Mouse (Mus musculus): ENCODE data around the gene Atp1b3. TPM values are rescaled to one million over a fixed set of nuclear protein-coding genes. Genes with fewer than 3 reads are reported as not detected.

Atp1b3 gene
- polyA plus RNA-seq, 2 experiments, result 29.3 to 60.6 TPM

DNA sequence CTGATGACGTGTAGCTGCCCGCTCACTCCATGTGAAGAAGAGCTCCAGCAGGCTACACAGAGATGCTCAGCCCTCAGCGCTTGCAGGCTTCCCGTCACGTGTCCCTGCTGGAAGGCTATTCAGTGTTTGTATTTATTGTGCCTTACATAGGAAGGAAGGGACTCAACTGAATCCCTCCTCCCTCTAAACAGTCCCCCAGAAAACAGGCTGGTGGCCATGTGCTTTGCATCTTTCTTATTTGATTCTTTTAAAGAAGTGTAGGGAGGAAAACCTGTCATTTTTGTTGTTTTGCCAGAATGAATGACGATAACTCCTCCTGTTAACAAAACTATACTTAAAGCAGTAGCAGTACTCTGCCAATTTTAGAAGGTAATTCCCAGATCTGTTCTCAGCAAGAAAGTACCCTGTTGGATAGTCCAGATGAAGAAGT is 43.7 kb downstream of the Atp1b3 start:
- DNase-seq (ENCODE audit: low read depth in 3 of 3, low spot score in 3 of 3) (no peak), ATAC-seq (ENCODE audit: insufficient read depth) (no peak)
- Histone ChIP-seq H3K27ac (no peak overlapping the region), H3K9me3 (ENCODE audit: control insufficient read depth, low read length) (no peaks in the 10 kb centered on the region), H3K9ac (replicated peaks) (no peak overlapping the region), H3K36me3 (replicated peaks; ENCODE audit: control insufficient read depth, insufficient read depth, low read depth) (peaks cover 70% of the 10 kb centered on the region), H3K4me1 (replicated peaks; ENCODE audit: control insufficient read depth in 2 of 2, insufficient read depth in 2 of 2, low read length in 1 of 2) (no peaks in the 10 kb centered on the region), H3K4me3 (ENCODE audit: insufficient read depth in 1 of 2, low read depth in 2 of 2, low read length in 2 of 2) (no peak overlapping the region), H3K4me2 (ENCODE audit: low read depth) (no peak overlapping the region), H3K27me3 (ENCODE audit: control insufficient read depth, insufficient read depth, low read length) (no peaks in the 10 kb centered on the region)
- WGBS (ENCODE audit: insufficient replicate concordance), result 92% methylated on average over 6 of the region's 6 CpGs
- TF ChIP-seq EP300 (IDR thresholded peaks at IDR 0.05; ENCODE audit: low read depth) (no peak), CTCF (IDR thresholded peaks at IDR 0.05; ENCODE audit: low read depth) (no peak)

DNA sequence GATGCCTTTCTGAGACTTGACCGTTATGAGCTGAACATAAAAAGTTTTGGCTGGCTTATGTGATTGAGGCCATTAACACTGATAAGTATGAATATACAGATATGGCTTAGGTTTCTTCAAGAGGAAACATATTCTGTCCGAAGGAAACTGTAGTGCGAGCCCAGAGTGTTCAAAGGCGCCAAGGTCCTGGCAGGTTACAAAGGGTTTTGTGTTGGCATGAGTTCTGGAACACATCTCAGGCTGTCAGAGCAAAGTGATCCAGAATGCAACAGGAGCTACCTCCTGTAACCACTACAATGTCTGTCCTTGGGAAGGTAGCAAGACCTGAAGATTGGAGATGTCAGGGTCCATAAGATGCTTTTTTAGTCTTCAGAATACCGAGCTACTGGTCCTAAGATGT is 44.9 kb downstream of the Atp1b3 start:
- no peaks in the 10 kb centered on the region for H3K9me3 ChIP-seq (ENCODE audit: control insufficient read depth, low read length)
- no peak for TF ChIP-seq EP300 (IDR thresholded peaks at IDR 0.05; ENCODE audit: low read depth)
- TF ChIP-seq CTCF (IDR thresholded peaks at IDR 0.05; ENCODE audit: low read depth), result no peak
- no peak for DNase-seq (ENCODE audit: low read depth in 3 of 3, low spot score in 3 of 3)
- peaks cover 79% of the 10 kb centered on the region for H3K36me3 ChIP-seq (replicated peaks; ENCODE audit: control insufficient read depth, insufficient read depth, low read depth)
- H3K4me2 ChIP-seq (ENCODE audit: low read depth), result no peak overlapping the region
- ATAC-seq (ENCODE audit: insufficient read depth), result no peak
- H3K27me3 ChIP-seq (ENCODE audit: control insufficient read depth, insufficient read depth, low read length), result no peaks in the 10 kb centered on the region
- H3K9ac ChIP-seq (replicated peaks), result no peak overlapping the region
- H3K4me1 ChIP-seq (replicated peaks; ENCODE audit: control insufficient read depth in 2 of 2, insufficient read depth in 2 of 2, low read length in 1 of 2), result no peaks in the 10 kb centered on the region
- 84% methylated on average over 5 of the region's 5 CpGs for WGBS (ENCODE audit: insufficient replicate concordance)
- H3K27ac ChIP-seq, result no peak overlapping the region
- no peak overlapping the region for H3K4me3 ChIP-seq (ENCODE audit: insufficient read depth in 1 of 2, low read depth in 2 of 2, low read length in 2 of 2)

DNA sequence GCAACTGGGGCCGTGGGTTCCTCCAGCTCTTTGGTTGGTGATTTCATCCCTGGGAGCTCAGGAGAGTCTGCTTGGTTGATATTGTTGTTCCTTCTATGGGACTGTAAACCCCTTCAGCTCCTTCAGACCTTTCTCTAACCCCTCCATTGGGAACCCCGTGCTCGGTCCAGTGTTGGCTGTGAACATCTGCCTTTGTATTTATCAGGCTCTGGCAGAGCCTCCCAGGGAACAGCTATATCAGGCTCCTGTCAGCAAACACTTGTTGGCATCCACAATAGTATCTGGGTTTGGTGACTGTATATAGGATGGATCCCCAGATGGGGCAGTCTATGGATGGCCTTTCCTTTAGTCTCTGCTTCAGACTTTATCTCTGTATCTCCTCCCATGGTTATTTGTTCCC is 52.2 kb downstream of the Atp1b3 start:
- Histone ChIP-seq H3K9me3 (ENCODE audit: control insufficient read depth, low read length) (no peaks in the 10 kb centered on the region), H3K27me3 (ENCODE audit: control insufficient read depth, insufficient read depth, low read length) (no peaks in the 10 kb centered on the region), H3K9ac (replicated peaks) (no peak overlapping the region), H3K27ac (no peak overlapping the region), H3K4me2 (ENCODE audit: low read depth) (no peak overlapping the region), H3K4me3 (ENCODE audit: insufficient read depth in 1 of 2, low read depth in 2 of 2, low read length in 2 of 2) (no peak overlapping the region), H3K4me1 (replicated peaks; ENCODE audit: control insufficient read depth in 2 of 2, insufficient read depth in 2 of 2, low read length in 1 of 2) (no peaks in the 10 kb centered on the region), H3K36me3 (replicated peaks; ENCODE audit: control insufficient read depth, insufficient read depth, low read depth) (peaks cover 89% of the 10 kb centered on the region)
- ATAC-seq (ENCODE audit: insufficient read depth) (peak; percentile 34; the same call in 1 of the 2 replicates), DNase-seq (ENCODE audit: low read depth in 3 of 3, low spot score in 3 of 3) (no peak)
- TF ChIP-seq EP300 (IDR thresholded peaks at IDR 0.05; ENCODE audit: low read depth), result no peak
- TF ChIP-seq CTCF (IDR thresholded peaks at IDR 0.05; ENCODE audit: low read depth), result no peak
- WGBS (ENCODE audit: insufficient replicate concordance), result 85% methylated on average over 3 of the region's 3 CpGs

DNA sequence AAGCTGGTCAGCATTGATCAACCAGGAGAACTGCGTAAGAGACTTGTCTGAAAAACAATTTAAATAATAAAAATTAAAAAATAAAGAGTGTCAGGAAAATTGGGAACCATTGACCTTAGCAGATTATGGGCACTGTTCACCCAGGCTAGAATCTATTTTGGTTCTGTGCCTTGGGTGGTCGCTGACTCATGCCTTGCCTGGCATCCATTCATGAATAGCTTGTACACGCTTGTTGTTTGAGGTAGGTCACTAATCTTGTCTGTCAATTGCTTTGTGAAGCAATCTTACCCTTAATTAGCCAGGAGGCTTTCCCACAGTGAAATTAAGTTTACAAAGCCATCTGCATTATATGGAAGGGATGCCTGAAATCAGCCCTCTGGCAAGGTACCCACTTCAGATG is 55.4 kb downstream of the Atp1b3 start:
- Histone ChIP-seq H3K9ac (replicated peaks) (no peak overlapping the region), H3K9me3 (ENCODE audit: control insufficient read depth, low read length) (no peaks in the 10 kb centered on the region), H3K4me2 (ENCODE audit: low read depth) (no peak overlapping the region), H3K27ac (no peak overlapping the region), H3K27me3 (ENCODE audit: control insufficient read depth, insufficient read depth, low read length) (no peaks in the 10 kb centered on the region), H3K4me3 (ENCODE audit: insufficient read depth in 1 of 2, low read depth in 2 of 2, low read length in 2 of 2) (no peak overlapping the region), H3K4me1 (replicated peaks; ENCODE audit: control insufficient read depth in 2 of 2, insufficient read depth in 2 of 2, low read length in 1 of 2) (no peaks in the 10 kb centered on the region), H3K36me3 (replicated peaks; ENCODE audit: control insufficient read depth, insufficient read depth, low read depth) (peaks cover 83% of the 10 kb centered on the region)
- 91% methylated on average over 3 of the region's 3 CpGs for WGBS (ENCODE audit: insufficient replicate concordance)
- no peak for TF ChIP-seq CTCF (IDR thresholded peaks at IDR 0.05; ENCODE audit: low read depth)
- no peak for TF ChIP-seq EP300 (IDR thresholded peaks at IDR 0.05; ENCODE audit: low read depth)
- DNase-seq (ENCODE audit: low read depth in 3 of 3, low spot score in 3 of 3) (no peak), ATAC-seq (ENCODE audit: insufficient read depth) (no peak)

DNA sequence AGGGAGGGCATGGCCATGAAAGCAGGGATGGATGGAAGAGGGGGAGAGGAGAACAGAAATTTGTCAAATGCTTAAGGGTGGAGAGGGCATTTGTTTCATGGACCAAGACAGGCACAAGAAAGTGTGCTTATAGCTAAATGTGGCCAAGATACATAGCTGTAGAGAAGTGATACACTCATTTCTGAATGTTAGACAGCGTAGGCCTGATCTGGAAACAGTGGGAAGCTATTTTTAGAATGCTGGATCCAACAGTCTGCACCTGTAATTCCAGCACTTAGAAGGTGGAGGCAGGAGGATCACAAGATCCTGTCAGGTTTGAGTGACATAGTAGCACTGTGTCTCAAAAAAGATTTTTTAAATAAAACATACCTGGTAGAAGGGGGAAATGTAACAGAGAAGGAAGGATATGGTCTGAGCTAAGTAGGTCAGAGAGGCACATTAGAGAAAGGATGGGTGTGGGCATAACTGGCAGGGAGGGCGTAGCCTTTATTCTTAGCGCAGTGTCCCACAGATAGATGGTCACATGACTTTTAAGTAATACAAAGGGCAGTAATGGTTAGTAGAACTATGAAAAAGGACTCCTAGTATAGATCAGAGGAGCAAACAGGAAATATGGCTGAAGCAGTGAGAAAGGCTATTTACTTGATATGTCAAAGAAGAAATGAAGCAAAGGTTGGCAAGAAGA is 64.8 kb downstream of the Atp1b3 start:
- Histone ChIP-seq H3K36me3 (replicated peaks; ENCODE audit: control insufficient read depth, insufficient read depth, low read depth) (peaks cover 83% of the 10 kb centered on the region), H3K27me3 (ENCODE audit: control insufficient read depth, insufficient read depth, low read length) (no peaks in the 10 kb centered on the region), H3K4me2 (ENCODE audit: low read depth) (no peak overlapping the region), H3K9me3 (ENCODE audit: control insufficient read depth, low read length) (no peaks in the 10 kb centered on the region), H3K27ac (no peak overlapping the region), H3K4me3 (ENCODE audit: insufficient read depth in 1 of 2, low read depth in 2 of 2, low read length in 2 of 2) (no peak overlapping the region), H3K4me1 (replicated peaks; ENCODE audit: control insufficient read depth in 2 of 2, insufficient read depth in 2 of 2, low read length in 1 of 2) (peaks cover 0 to 6% of the 10 kb centered on the region in 2 experiments; a peak in 2 of 4 replicates), H3K9ac (replicated peaks) (no peak overlapping the region)
- TF ChIP-seq CTCF (IDR thresholded peaks at IDR 0.05; ENCODE audit: low read depth) (no peak), EP300 (IDR thresholded peaks at IDR 0.05; ENCODE audit: low read depth) (no peak)
- 70% methylated on average over 3 of the region's 3 CpGs for WGBS (ENCODE audit: insufficient replicate concordance)
- ATAC-seq (ENCODE audit: insufficient read depth) (peak; percentile 46; the same call in 1 of the 2 replicates), DNase-seq (ENCODE audit: low read depth in 3 of 3, low spot score in 3 of 3) (no peak)

Data from liver, embryonic 14.5 days (tissue).